Mouse (Mus musculus): ENCODE data around the gene Erich6. TPM values are rescaled to one million over a fixed set of nuclear protein-coding genes. Genes with fewer than 3 reads are reported as not detected.

The Erich6 gene
- polyA plus RNA-seq, 1 experiment from 2014 or later = not detected

DNA sequence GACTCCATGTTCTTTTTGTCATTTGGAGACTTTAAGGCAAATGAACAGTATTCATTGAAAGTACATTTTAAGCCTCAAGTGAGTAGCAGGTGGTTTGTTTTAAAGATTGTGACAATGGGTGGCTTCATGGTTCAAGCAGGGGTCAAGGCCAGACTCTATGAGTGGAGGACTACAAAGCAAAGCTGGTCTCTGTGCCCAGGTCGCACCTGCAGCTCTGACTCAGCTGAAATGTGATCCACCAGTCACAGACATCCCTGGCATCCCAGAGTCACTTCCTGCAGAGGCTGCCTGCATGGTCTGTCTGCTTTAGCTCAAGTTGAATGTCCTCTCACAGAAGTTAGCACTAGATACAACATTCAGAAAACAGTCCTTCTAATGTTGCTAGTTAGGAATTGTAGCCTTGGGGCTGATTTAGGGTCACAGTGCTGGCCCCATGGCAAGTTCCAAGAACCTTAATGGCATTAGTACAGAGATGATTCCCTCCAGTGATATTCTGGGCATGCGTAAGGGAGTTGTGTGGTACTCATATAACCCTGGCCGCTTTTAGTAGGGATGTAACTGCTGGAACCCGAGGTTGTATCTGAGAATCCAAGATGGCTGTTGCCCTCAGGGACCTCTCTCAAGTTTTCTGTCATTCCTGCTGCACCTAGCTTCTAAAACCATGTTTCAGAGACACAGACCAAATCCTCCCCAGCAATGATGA, 35.6 kb upstream of the Erich6 start:
- peaks cover 9% of the 10 kb centered on the region for H3K36me3 ChIP-seq (replicated peaks)
- peaks cover 20% of the 10 kb centered on the region for H3K4me1 ChIP-seq
- H3K27me3 ChIP-seq (ENCODE audit: poor library complexity, severe bottlenecking) = no peaks in the 10 kb centered on the region
- H3K9me3 ChIP-seq = no peaks in the 10 kb centered on the region
- no peak overlapping the region for H3K27ac ChIP-seq
- no peak for DNase-seq (ENCODE audit: extremely low spot score, low spot score)
- 74% methylated on average over 4 of the region's 4 CpGs for WGBS
- H3K4me3 ChIP-seq = no peak overlapping the region

DNA sequence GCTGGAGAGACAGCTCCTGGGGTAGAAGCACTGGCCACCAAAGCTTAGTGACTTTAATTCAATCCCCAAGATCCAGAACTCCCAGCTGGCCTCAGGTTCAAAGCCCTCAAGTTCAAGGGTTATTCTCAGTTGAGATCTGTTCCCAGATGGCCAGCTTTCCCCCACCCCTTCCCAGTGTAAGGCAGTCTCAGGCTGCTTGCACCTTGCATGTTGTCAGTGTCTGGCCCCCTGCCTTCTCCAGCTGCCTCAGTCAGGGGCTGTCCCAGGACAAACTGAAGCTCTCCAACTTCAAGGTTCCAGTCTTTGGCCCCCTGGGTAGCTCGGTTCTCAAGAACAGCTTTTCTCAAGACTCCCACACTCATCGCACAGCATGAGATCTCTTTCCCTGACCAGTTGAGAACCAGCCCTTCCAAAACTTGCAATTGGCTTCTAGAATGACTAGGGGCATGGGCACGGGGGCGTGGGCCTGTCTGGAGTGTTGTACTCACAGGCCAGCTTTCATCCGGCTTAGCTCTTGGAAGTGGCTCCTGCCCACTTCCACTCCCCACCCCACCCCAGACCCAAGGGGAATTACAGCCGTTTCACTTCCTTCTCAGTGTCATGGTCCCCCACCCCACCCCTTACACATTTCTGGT, 34.7 kb upstream of the Erich6 start:
- 80% methylated on average over 6 of the region's 6 CpGs for WGBS
- no peaks in the 10 kb centered on the region for H3K27me3 ChIP-seq (ENCODE audit: poor library complexity, severe bottlenecking)
- no peaks in the 10 kb centered on the region for H3K9me3 ChIP-seq
- peaks cover 13% of the 10 kb centered on the region for H3K4me1 ChIP-seq
- no peak for DNase-seq (ENCODE audit: extremely low spot score, low spot score)
- no peak overlapping the region for H3K4me3 ChIP-seq
- no peak overlapping the region for H3K27ac ChIP-seq
- H3K36me3 ChIP-seq (replicated peaks) = peaks cover 9% of the 10 kb centered on the region

DNA sequence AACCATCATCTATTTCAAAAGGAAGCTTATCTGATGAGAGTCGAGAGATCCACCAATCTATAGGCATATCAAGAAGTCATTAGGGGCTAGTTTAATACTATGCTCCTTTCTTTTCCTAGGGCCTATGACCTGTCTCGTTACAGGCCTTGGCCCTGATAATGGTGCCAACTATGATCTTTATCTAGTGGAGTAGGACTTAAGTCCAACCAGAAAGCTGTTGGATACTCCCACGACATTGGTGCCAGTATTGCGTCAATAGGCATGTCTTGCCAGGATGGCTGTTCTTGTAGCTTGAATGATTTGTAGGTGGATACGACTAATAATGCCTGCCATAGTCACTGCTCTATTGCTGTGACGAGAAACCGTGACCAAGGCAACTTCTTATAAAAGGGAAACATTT, 27.0 kb upstream of the Erich6 start:
- peaks cover 7% of the 10 kb centered on the region; the same call in 1 of the 2 replicates for H3K9me3 ChIP-seq
- H3K4me3 ChIP-seq = no peak overlapping the region
- no peak overlapping the region for H3K27ac ChIP-seq
- H3K36me3 ChIP-seq (replicated peaks) = no peaks in the 10 kb centered on the region
- H3K4me1 ChIP-seq = no peaks in the 10 kb centered on the region
- H3K27me3 ChIP-seq (ENCODE audit: poor library complexity, severe bottlenecking) = no peaks in the 10 kb centered on the region
- no peak for DNase-seq (ENCODE audit: extremely low spot score, low spot score)
- 90% methylated on average over 7 of the region's 7 CpGs for WGBS

DNA sequence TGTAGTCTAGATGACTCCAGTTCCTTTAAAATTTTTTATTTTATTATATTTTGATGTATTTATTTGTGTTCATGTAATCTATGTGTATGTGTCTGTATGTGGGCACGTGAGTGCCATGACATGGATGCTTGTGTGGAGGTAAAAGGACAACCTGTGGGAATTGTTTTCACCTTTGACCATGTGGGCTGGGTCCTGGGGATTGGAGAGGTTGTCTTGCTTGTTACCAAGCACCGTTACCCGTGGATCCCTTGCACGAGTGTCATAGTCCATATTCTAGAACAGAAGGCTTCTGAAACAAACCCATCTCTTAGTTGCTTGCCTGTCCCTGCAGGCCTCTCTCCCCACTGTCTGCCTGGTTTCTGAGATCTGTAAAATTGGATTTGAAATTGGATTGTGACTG, 23.6 kb upstream of the Erich6 start:
- Histone ChIP-seq H3K4me3 (no peak overlapping the region), H3K4me1 (no peaks in the 10 kb centered on the region), H3K27me3 (ENCODE audit: poor library complexity, severe bottlenecking) (no peaks in the 10 kb centered on the region), H3K9me3 (no peaks in the 10 kb centered on the region; the same call in 1 of the 2 replicates), H3K27ac (no peak overlapping the region), H3K36me3 (replicated peaks) (no peaks in the 10 kb centered on the region)
- 91% methylated on average over 4 of the region's 4 CpGs for WGBS
- DNase-seq (ENCODE audit: extremely low spot score, low spot score) = no peak

DNA sequence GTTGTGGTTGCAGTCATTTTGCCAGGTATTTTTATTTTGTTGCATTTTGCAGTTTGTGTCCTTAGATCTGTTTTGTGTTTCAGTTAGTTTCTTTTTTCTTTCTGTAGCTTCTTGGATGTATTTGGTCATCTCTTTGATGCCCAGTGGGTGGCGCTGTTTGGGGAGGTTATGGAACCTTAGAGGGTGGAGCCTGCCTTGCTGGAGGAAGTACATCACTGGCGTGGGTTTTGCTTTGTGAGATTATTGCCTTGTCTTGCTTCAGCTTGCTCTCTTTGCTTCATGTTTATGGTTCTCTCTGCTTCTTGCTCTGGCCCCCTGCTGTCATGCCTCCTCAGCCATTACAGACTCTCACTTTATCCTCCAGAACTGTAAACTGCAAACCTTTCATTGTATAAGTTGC, 20.3 kb upstream of the Erich6 start:
- Histone ChIP-seq H3K27ac (no peak overlapping the region), H3K4me3 (no peak overlapping the region), H3K36me3 (replicated peaks) (no peaks in the 10 kb centered on the region), H3K9me3 (no peaks in the 10 kb centered on the region), H3K27me3 (ENCODE audit: poor library complexity, severe bottlenecking) (no peaks in the 10 kb centered on the region), H3K4me1 (no peaks in the 10 kb centered on the region)
- no peak for DNase-seq (ENCODE audit: extremely low spot score, low spot score)
- WGBS = 40% methylated on average over 2 of the region's 2 CpGs

DNA sequence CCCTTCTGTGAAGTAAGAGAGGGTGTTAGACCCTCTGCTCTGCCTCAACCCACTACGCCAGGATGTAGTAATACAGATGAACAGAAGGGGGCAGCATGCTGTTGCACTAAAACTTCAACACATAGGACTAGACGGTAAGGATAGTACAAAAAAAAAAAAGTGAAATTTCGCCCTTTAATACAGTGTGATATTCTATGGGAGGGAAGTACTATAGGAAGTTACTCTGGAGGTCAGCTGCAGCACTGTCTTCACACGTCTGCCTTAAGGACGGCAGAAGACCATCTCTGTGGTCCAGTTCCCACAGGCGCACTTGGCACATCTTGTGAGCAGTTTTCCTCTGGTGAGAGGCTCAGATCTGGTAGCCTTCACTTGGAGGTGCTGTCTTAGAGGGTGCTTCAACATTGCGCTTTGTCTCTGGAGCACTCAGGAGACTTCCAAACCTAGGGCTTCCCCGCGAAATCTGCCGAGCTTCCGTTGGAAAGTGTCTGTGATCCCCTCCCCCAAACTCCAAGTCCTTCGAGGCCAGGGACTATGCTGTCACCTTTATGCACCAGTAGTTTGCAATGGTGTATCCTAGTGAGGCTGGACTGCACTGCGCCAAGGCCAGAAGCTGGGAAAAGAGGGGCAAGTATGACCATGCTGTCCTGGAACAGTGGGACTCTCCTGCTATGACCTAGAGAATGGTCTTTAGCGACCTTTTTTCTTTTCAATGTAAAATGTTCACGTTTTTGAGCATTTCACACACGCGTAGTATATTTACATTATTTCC, 18.5 kb upstream of the Erich6 start:
- peak; percentile 43 for DNase-seq (ENCODE audit: extremely low spot score, low spot score)
- 63% methylated on average over 17 of the region's 17 CpGs for WGBS

DNA sequence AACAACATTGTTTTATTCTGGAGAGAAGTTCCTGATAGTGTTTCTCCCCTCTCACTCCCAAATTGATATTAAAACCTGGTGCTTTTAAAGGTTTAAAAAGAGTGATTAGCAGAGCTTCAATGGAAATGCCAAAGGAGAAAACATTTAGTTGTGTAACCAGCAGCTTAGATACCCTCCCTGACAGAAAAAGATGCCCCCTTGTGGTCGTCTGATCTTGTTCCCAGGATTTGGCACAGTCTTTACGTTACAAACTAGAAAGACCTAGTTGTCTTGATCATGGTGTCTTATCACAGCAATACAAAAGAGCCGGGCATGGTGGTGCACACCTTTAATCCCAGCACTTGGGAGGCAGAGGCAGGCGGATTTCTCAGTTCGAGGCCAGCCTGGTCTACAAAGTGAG, 16.9 kb upstream of the Erich6 start:
- 74% methylated on average over 5 of the region's 5 CpGs for WGBS
- no peak overlapping the region for H3K4me3 ChIP-seq
- no peaks in the 10 kb centered on the region for H3K36me3 ChIP-seq (replicated peaks)
- no peaks in the 10 kb centered on the region for H3K4me1 ChIP-seq
- no peaks in the 10 kb centered on the region for H3K27me3 ChIP-seq (ENCODE audit: poor library complexity, severe bottlenecking)
- DNase-seq (ENCODE audit: extremely low spot score, low spot score) = no peak
- no peak overlapping the region for H3K27ac ChIP-seq
- H3K9me3 ChIP-seq = no peaks in the 10 kb centered on the region

More for the DNA sequence above, 18.5 kb upstream of the Erich6 start:
- Histone ChIP-seq H3K27me3 (ENCODE audit: poor library complexity, severe bottlenecking) (no peaks in the 10 kb centered on the region), H3K27ac (no peak overlapping the region), H3K4me3 (no peak overlapping the region), H3K36me3 (replicated peaks) (no peaks in the 10 kb centered on the region), H3K9me3 (no peaks in the 10 kb centered on the region), H3K4me1 (no peaks in the 10 kb centered on the region)

DNA sequence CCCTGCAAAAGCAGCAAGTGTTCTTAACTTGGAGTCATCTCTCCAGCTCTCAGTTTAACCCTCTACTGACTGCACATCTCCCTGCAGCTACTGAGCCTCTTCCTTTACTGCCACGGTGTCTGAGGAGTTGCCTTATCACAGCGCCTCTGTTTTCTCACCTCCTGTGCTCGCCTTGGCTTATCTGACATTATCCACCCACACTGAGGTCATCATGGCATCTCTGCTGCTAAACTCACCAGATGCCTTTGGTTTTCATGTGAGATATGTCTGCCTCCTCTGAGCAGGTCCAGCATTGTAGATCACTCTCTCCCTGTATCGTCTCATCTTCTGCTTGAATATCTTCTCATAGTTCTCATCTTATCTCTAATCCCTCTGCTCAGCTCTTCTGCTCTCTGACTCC, 13.3 kb upstream of the Erich6 start:
- Histone ChIP-seq H3K9me3 (no peaks in the 10 kb centered on the region), H3K36me3 (replicated peaks) (no peaks in the 10 kb centered on the region), H3K27me3 (ENCODE audit: poor library complexity, severe bottlenecking) (no peaks in the 10 kb centered on the region), H3K4me1 (no peaks in the 10 kb centered on the region), H3K4me3 (no peak overlapping the region), H3K27ac (no peak overlapping the region)
- DNase-seq (ENCODE audit: extremely low spot score, low spot score) = no peak
- WGBS = 84% methylated on average over 4 of the region's 4 CpGs

DNA sequence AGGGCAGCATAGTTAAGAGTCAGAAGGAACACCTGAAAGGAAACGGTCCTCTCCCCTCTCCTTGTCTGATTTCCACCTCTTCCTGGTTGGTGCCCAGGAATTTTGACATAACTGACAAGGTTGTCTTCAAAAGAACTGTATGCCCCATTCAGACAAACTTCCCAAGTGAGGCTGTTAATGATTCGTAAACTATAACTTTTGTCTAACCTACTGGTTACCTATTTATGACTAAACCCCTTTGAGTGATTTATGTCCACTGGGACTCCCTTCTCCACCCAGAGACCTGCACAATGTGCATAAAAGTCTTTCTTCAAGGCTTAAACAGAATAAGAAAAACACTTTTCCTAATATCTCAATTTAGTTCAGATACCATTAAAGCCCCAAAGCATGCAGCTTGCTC, 10.2 kb upstream of the Erich6 start:
- Histone ChIP-seq H3K27ac (no peak overlapping the region), H3K36me3 (replicated peaks) (no peaks in the 10 kb centered on the region), H3K4me3 (no peak overlapping the region), H3K27me3 (ENCODE audit: poor library complexity, severe bottlenecking) (no peaks in the 10 kb centered on the region), H3K4me1 (no peaks in the 10 kb centered on the region), H3K9me3 (no peaks in the 10 kb centered on the region)
- 84% methylated on average over 2 of the region's 2 CpGs for WGBS
- DNase-seq (ENCODE audit: extremely low spot score, low spot score) = no peak

DNA sequence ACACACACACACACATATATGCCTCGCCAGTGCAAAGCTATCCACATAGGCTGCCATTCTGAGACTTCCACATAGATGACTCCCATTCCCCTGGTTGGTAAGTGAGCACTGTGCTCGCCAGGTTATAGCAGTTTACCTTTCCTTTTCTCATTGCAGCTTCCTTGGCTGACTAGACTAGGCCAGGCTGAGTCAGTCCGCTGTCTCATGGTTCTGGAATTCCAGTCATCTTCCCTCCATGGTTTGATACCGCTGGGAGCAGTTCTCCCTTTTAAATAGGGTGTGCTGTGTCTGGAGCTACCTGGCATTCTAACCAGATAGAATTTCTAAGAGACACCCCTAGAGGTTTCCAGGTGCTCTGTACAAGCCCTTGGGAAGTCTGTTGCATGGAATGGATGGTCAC, 9.2 kb upstream of the Erich6 start:
- no peak overlapping the region for H3K27ac ChIP-seq
- H3K27me3 ChIP-seq (ENCODE audit: poor library complexity, severe bottlenecking) = no peaks in the 10 kb centered on the region
- no peaks in the 10 kb centered on the region for H3K4me1 ChIP-seq
- 87% methylated on average over 4 of the region's 4 CpGs for WGBS
- DNase-seq (ENCODE audit: extremely low spot score, low spot score) = no peak
- H3K36me3 ChIP-seq (replicated peaks) = no peaks in the 10 kb centered on the region
- H3K9me3 ChIP-seq = no peaks in the 10 kb centered on the region
- H3K4me3 ChIP-seq = no peak overlapping the region

DNA sequence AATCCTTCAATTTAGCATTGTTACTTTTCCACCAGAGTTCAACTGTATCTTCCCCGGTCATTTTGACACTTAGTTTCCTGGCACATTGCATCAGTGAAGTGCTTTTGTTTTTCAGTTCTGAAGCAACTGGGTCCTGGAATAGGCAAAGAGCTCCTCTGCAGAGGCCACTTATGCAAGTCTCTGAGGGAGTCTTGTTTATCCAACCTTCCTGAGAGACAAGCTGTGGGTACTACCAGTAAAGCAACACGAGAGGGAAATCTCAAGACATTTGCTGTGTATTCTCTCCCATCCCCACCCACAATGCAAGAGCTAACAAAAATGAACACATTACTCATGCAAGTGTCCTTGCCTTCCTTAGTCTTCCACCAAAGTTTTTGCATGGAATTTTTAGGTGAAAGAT, 5.3 kb downstream of the Erich6 start:
- peaks cover 8% of the 10 kb centered on the region for H3K4me1 ChIP-seq
- WGBS = 90% methylated on average over 2 of the region's 2 CpGs
- H3K36me3 ChIP-seq (replicated peaks) = no peaks in the 10 kb centered on the region
- no peaks in the 10 kb centered on the region for H3K27me3 ChIP-seq (ENCODE audit: poor library complexity, severe bottlenecking)
- H3K4me3 ChIP-seq = no peak overlapping the region
- DNase-seq (ENCODE audit: extremely low spot score, low spot score) = no peak
- no peaks in the 10 kb centered on the region for H3K9me3 ChIP-seq
- H3K27ac ChIP-seq = no peak overlapping the region

DNA sequence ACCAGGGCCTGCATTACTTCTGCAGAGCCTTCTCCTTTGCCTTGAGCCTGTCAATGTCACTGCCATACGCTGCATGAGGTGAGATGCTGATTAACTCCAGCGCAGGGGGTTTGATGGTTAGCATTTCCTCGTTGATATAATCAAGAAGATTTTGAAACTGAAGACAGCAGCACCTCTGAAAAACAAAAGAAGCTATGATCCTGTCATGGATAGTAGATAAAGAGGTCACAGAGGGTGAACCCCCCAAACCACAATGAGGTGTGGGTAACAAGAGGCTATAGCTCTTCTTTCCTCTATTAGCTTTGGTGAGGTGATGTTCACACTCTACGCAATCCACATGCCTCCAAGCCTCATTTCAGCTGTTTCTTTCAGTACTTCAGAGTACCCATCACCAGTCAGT, 12.0 kb downstream of the Erich6 start:
- Histone ChIP-seq H3K9me3 (no peaks in the 10 kb centered on the region), H3K4me3 (no peak overlapping the region), H3K36me3 (replicated peaks) (no peaks in the 10 kb centered on the region), H3K27me3 (ENCODE audit: poor library complexity, severe bottlenecking) (no peaks in the 10 kb centered on the region), H3K27ac (no peak overlapping the region), H3K4me1 (no peaks in the 10 kb centered on the region)
- DNase-seq (ENCODE audit: extremely low spot score, low spot score) = no peak
- 88% methylated on average over 4 of the region's 4 CpGs for WGBS
